In genomic region chr16:26049393-26050087, GRCm38 (mm10) we compare ENCODE assay signal across 9 mouse cellular contexts. TPM values are rescaled to one million over a fixed set of nuclear protein-coding genes. Genes with fewer than 3 reads are reported as not detected.
DNase-seq lines count a peak whose midpoint lies in the region; ATAC-seq and TF ChIP-seq lines count a peak whose summit lies in the region.
"Had no signal": no experiment of that assay in that cellular context is flagged by ENCODE, and none has a peak within 500 bp of the region (broad histone marks: within the 10 kb centered on the region; RNA-seq: fewer than 3 reads in every experiment).

No protein-coding gene starts in this region.

- DNase-seq in spleen, adult 2 months (ENCODE audit: low read depth in 1 of 2, low spot score in 2 of 2) = no peak
- no peak for DNase-seq in spleen, postnatal 10 days (ENCODE audit: low spot score in 2 of 2)
- peak; percentile 71 for DNase-seq in heart, adult 8-10 months (ENCODE audit: low spot score)
- DNase-seq in yolk sac, embryonic 10.5 days (ENCODE audit: low spot score) = peak; percentile 44
- DNase-seq in MN1 (ENCODE audit: low spot score) = no peak
- DNase-seq in cerebellum, adult 18-20 months = no peak

- no peak for TF ChIP-seq CTCF in spleen, adult 2 months (IDR thresholded peaks at IDR 0.05; ENCODE audit: extremely low read depth, insufficient read depth, insufficient read length, insufficient replicate concordance)

- no peaks in the 10 kb centered on the region; the same call in 1 of the 2 replicates for H3K4me1 ChIP-seq in spleen, adult 2 months (ENCODE audit: control insufficient read depth, insufficient read depth, insufficient read length)
- H3K4me1 ChIP-seq in kidney, embryonic 16.5 days (ENCODE audit: insufficient read depth, low read length) = peaks cover 27% of the 10 kb centered on the region

- H3K9ac ChIP-seq in kidney, embryonic 16.5 days (replicated peaks; ENCODE audit: low read length) = no peak overlapping the region
- H3K9ac ChIP-seq: hindbrain, embryonic 14.5 days had no signal

- peak; percentile 95 for ATAC-seq in kidney, embryonic 16.5 days (ENCODE audit: low FRiP score, low TSS enrichment)

- H3K27ac ChIP-seq in spleen, adult 2 months (ENCODE audit: insufficient read depth, low read length) = peak overlapping the region; percentile 52; the same call in 1 of the 2 replicates
- peak overlapping the region; percentile 68 for H3K27ac ChIP-seq in kidney, embryonic 16.5 days (ENCODE audit: low read length)
- H3K27ac ChIP-seq: hindbrain, embryonic 14.5 days had no signal

- H3K9me3 ChIP-seq in kidney, embryonic 16.5 days (ENCODE audit: low read length) = no peaks in the 10 kb centered on the region

- no peak overlapping the region for H3K4me3 ChIP-seq in spleen, adult 2 months (ENCODE audit: extremely low read depth, insufficient read depth, insufficient read length)
- H3K4me3 ChIP-seq in kidney, embryonic 16.5 days (ENCODE audit: low read length) = no peak overlapping the region

- no peak overlapping the region for H3K4me2 ChIP-seq in kidney, embryonic 16.5 days (replicated peaks; ENCODE audit: low read depth, low read length)
- H3K4me2 ChIP-seq: hindbrain, embryonic 14.5 days had no signal

- TF ChIP-seq POLR2A in spleen, adult 2 months (IDR thresholded peaks at IDR 0.05; ENCODE audit: low read depth, low read length) = no peak

- no peaks in the 10 kb centered on the region for H3K27me3 ChIP-seq in spleen, adult 2 months (ENCODE audit: control insufficient read depth, insufficient read depth, low read length)
- H3K27me3 ChIP-seq in kidney, embryonic 16.5 days (ENCODE audit: insufficient read depth, low read length) = no peaks in the 10 kb centered on the region

- 75% methylated on average over 5 of the region's 5 CpGs for WGBS in spleen, adult 2 months
- 22% methylated on average over 5 of the region's 5 CpGs for WGBS in kidney, embryonic 16.5 days

- no peaks in the 10 kb centered on the region for H3K36me3 ChIP-seq in spleen, adult 2 months (ENCODE audit: control insufficient read depth, insufficient read depth, low read length)
- H3K36me3 ChIP-seq in kidney, embryonic 16.5 days (ENCODE audit: insufficient read depth, low read length) = no peaks in the 10 kb centered on the region

RNA-seq across cellular contexts. Expression of gene P3h2, which starts 56.0 kb away (rescaled TPM):
- polyA plus RNA-seq in spleen, adult 2 months (2012; rRNA removed) = 6.1 and 8.7 TPM in 2 replicates
- 1 to 10 TPM; 2.6 to 4.6 (median 3.6) TPM for total RNA-seq in heart, adult 8-10 months (2022)
- 6.3 and 7.0 TPM in 2 replicates for polyA plus RNA-seq in kidney, embryonic 16.5 days (2015; fragmentation: Nextera tagmentation; extraction: Ambion mirVana)
- total RNA-seq: neutrophil, adult 5-6 weeks had no signal

Comparison
In these comparisons a context has a peak if more than half of its experiments do, and no peak if none do; other contexts are left out.
1. DNase-seq: peak in heart, adult 8-10 months (single experiment) and yolk sac, embryonic 10.5 days (single experiment); none in spleen, adult 2 months (0 of 2), spleen, postnatal 10 days (0 of 2), MN1 (single experiment) and cerebellum, adult 18-20 months (0 of 2).